Mouse (Mus musculus): ENCODE data around the gene Ube2v1.

- TF ChIP-seq CTCF (conservative IDR thresholded peaks at IDR 0.05; ENCODE audit: insufficient read depth, insufficient read length, low read depth, low read length) (no peak), POLR2A (IDR thresholded peaks at IDR 0.05; ENCODE audit: low read depth, low read length) (no peak)
These were observed 27.4 kb upstream of the Ube2v1 start for GRCm38 (mm10) chr2:167659177-167659846.

Measured in kidney, adult 2 months (tissue).